Mouse (Mus musculus) retina, embryonic 14.5 days (tissue): ENCODE measurements at regions not wholly inside any gene's neighbourhood (a gene's known extent, or its start where the extent isn't known, plus 50 kb on each side); places are given as distances from the start of the nearest gene placed in this dataset.
"Not testable (repeated sequence)": the region's sequence is repeated elsewhere in the genome, so short reads cannot be mapped to it uniquely, and the experiment has no call there.

Source experiments
- DNase-seq: peaks from one replicate; pipeline ENCODE4 v3.0.0-alpha.2; 2015; ENCODE audit warnings: low spot score

DNA sequence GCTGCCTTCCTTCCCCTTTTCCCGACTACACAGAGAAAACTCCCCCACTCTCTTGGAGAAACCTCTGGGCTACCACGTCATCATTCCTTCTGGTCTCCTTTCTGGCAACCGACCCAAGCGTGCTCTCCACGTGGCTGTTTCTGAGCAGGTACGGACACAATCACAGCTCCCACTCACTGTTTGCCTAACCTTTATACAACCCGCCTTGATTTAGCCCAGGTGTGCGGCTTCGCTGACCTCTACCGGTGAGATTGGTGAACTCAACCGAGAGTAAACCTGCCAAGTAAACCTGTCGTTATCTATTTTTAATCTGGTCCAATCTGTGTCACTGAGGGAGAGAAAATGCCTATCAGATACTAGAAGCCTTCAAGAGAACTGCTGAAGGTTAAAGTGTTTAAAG, 142.7 kb upstream of the Gnai1 start:
- no peak for DNase-seq

DNA sequence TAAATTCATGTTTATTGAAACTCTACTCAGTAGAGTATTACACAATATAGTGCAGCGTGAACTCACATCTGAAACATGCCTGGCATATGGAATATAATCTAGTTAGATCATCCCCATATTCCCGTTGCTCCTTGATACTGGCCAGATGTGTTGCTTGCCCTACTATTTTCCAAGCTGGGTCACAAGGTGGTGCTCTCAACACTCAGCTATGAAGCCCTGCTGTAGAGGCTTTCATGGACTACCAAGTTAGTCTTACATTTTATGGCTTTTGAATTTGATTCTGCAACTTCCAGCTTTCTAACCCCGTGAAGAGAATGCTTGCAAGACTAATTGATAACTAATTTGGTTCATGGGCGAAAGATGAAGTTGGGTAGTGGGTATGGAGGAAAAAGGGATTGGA, 134.2 kb upstream of the Gnai1 start:
- no peak for DNase-seq

DNA sequence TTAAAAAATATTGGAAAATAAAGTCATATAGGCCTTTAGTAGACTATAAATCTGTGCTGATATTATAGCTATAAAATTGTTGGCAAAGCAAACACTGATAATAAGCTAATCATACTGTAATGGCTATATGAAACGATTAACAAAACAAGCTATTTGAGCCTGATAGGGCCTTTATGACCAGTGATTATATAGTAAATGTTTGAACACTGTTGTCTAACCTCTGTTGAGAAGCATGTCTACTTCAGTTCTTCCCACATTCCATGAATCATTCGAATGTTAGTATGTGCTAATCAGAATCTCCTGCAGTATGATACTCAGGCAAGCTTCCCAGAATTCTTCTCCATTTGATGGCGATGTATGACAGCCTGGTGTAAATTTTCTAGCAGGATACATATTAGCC, 129.6 kb upstream of the Gnai1 start:
- DNase-seq = no peak

GRCm38 (mm10) chr5:18487076-18487772, 127.1 kb upstream of the Gnai1 start:
- no peak for DNase-seq

DNA sequence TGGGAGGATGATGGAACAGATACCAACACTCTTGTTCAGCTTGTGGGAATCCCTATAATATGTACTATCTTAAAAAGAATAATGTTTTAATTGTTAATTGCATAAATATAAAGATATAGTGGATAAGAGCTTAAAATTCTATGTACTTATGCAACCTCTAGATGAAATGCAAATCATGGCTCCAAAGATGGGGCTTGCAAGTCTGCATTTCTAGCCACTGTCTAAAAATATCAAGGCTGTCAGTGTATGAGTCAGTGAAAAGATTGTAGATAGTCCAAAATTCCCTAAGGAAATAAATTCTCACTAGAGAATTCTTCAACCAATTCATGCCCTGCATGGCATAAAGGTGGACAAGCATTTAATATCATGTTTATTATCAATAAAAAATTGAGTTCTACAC, 124.2 kb upstream of the Gnai1 start:
- DNase-seq = no peak

DNA sequence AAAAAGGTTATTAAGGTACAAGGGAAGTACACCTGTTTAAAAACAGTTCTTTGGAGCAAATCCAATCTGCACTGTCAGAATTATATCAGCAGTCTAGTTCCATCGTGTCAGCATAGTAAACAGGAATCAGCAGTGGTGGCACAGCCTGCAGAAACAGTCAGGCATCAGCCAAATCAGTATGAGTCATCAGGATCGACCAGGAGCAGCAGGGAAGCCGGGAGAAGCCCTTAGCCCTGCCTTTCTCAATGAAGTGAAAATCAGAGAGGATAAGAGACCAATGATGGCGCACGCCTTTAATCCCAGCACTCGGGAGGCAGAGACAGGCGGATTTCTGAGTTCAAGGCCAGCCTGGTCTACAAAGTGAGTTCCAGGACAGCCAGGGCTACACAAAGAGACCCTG, 118.3 kb upstream of the Gnai1 start:
- no peak for DNase-seq

DNA sequence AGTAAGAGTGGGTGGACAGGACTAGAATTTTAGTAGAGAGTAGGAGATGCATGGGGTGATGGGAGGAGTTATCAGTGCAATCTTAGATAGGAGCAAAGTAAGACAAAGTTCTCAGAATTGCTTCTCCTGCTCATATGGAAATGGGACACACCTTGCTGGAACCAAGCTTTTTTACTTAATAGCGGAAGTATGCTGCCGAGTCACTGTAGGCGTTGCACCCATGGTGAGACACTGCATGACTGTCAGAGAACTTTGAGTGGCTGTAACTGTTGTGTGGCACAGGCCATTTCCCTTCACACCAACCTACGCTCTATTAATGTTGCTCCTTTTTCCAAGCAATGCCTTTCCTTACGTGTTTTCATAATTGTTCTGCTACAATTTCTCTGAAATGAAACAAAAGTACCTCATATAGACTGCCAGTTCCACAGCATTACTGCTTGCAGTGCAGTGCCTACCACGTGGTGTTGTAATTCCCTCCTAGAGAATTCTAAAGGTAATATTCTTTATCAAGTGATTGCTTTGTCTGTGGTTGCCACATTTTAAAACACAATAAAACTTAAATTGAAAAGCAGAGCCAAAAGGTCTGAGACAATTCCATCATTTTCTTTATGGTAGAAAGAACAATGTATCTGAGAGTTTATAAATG, 117.3 kb upstream of the Gnai1 start:
- DNase-seq = no peak

- DNase-seq = peak; percentile 68
Observed at GRCm38 (mm10) chr5:18472114-18472513, 112.0 kb upstream of the Gnai1 start.

DNA sequence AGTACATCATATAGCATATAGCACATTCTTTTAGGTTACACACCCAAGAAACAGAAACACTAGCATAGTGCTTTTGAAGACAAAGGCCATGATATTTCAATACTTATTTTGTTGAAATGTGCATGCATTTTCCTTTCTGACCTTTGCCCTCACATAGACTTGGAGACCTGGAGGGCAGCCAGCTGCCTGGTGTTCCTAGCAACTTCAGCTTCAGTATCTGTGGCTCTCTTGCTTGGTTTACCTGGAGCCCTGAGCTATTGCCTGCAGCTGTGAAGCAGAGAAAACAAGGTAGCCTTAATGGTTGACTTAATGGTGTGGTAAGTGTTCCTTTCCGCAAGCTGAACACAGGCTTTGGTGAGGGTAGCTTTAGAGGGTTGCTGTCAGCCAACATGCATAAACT, 97.6 kb upstream of the Gnai1 start:
- no peak for DNase-seq

DNA sequence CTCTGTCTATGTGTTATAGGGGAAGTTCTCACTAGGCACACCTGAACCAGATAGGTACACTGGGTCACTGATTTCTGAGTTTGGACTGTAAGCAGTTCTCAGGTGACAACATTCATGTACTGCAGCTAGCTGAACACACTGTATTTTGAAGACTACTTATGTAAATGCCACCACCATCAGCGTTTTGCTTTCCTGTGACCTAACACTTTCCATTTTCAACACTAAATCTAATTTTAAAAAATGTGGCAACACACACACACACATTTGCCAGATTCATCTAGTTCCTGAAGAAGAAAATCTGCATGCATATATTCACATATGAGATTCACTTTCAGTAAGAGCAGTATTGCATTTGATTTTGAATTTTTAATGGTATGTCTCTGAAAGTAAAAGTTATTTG, 96.0 kb upstream of the Gnai1 start:
- no peak for DNase-seq

GRCm38 (mm10) chr5:18452871-18453757, 93.0 kb upstream of the Gnai1 start:
- not testable (repeated sequence) for DNase-seq

DNA sequence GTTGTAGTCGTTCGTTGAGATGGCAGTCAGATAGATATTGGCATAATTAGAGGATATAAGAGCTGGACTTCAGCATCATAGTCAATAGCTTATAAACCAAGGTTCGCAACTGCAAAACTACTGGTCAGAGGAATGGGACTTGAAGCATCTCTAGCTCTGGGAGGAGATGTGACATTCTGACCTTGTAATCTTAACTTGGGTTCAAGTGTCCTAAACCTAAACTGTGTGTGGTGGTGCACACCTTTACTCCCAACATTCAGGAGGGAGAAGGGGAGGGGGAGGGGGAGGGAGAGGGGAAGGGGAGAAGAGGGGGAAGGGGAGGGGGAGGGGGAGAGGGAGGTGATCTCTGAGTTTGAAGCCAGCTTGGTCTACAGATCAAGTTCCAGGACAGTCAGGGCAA, 89.1 kb upstream of the Gnai1 start:
- DNase-seq = no peak

GRCm38 (mm10) chr5:18448330-18448670, 88.1 kb upstream of the Gnai1 start:
- no peak for DNase-seq

GRCm38 (mm10) chr5:18447665-18448329, 87.6 kb upstream of the Gnai1 start:
- no peak for DNase-seq

DNA sequence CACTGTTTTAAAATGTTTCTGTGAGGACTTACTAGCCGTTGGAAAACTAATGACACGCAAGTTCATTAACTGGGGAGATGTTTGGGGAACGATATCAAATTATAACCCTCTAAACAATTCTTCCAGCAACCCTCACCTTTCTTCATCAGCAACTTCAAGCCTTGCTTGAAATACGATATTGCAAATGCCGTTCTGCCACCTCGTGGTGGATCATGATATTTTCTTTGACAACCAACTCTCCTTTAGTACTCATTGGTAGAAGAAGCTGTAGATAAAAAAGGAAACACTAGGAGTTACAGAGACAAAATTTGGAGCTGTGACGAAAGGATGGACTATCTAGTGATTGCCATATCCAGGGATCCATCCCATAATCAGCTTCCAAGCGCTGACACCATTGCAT, 85.8 kb upstream of the Gnai1 start:
- DNase-seq = peak; percentile 87

DNA sequence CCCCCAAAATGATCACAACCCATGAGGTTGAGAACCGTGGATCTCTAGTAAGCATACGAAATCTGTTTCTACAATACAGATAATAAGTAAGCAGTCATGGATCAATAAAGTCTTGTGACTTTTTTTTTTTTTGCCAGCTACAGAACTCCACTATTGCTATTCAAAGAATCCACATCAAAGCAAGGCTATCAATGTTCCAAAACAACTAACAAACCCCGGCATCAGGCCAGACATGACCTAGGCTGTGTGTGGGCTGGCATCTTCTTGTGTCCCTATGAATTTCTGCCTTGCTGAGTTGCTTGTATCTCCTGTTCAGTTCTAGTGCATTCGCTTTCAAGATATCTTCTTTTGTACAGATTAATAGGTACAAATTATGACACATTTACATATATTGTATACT, 79.8 kb upstream of the Gnai1 start:
- no peak for DNase-seq

DNA sequence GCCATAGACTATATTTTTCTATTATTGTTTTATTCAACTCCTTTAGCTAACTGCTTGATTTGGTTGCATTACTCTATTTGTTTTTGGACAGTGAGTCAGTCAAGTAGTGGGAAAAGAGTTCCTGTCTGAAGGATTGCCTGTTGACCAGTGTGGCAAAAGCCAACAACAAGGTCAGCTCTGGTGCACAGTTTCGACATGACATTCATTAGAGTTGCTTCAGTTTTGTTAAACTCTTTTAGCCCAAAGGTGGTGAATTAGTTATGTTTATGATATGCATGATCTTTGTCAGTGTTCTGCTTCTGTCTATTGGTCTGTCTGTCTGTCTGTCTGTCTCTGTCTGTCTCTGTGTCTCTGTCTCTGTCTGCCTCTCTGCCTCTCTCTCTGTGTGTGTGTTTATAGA, 79.1 kb upstream of the Gnai1 start:
- DNase-seq = no peak

DNA sequence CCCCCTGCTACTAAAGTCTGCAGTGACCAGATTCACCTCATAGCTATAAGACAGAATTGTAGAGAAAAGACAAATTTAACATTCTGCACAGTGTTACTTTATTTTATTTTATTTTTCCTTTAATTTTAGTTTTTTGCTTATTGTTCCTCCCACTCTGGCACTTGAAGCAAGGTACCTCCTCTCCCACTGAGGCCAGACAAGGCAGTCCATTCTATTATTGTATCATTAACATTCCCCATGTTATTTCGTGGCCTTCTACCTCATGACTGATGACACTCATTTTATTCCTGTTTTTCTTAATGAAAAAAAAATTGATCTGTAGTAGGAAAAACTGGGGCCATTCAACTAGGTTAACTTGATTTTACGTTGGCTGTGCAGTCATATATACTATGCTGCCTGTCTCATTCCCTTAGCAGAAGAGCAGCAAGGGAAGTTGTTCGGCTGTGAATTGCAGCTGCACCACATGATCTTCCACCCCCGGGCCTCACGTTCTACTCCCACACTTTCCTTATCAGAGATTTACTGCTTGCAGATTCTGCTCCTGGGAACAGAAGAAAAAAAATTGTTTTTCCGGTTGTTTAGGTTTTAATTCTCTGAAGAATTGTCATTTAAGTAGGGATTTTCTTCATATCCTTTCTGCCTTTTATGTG, 76.1 kb upstream of the Gnai1 start:
- no peak for DNase-seq

DNA sequence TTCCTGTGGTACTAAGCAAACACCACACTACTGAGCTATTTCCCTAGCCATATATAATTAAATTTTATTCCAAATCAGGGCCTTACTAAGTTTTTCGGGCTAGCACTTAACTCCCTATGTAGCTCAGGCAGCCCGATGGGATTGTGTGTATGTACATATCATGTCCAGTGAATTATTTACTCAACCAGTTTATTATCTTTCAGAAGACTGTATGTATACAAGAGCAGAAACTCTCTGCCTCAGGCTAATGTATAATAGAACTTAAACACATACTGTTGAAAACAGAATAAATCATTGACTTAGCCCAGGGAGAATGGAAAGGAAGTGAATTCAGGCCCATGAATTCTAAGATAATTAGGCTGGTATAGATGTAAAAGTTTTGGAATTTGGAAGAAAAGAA, 74.1 kb upstream of the Gnai1 start:
- no peak for DNase-seq

GRCm38 (mm10) chr5:18433287-18433686, 73.1 kb upstream of the Gnai1 start:
- no peak for DNase-seq

GRCm38 (mm10) chr5:18425098-18425497, 64.9 kb upstream of the Gnai1 start:
- DNase-seq = no peak

DNA sequence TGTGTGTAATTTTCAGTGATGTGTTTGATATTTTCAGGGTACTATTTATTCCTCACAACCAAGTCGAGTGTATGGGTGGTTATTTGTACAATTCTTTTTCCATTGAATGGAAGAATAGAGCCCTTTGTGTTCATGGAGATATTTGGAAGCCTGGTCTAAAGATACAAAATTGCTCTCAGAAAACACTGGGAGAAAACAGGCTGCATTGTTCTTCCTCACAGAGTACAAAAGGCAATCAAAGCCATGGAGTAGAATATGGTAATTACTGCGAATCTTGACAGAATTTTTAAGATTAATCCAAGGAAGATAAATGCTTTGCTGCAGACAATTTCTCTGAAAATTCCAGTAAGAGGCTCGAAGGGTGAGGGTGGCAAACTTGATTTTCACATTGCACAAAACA, 54.7 kb upstream of the Gnai1 start:
- DNase-seq = no peak
